In the genomic region with DNA sequence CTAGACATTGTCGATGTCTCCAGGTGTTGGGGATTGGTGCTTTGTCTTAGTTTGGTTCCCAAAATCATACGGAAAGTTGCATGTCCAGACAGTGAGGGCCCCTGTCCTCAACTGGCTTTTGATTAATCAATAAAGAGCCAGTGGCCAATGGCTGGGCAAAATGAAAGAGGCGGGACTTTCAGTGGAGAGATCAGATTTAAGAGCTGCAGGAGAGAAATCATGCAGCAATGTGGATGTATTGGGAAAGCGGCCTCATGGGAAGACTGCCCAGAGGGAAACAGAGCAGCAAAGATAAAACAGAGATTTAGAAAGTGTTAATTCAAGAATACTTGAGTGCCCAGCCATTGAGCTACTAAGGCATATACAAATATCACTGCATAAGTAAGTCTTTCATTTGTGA, we compare ENCODE assay signal across 27 mouse cellular contexts.
"Had no signal": no experiment of that assay in that cellular context is flagged by ENCODE, and none has a peak within 500 bp of the region (broad histone marks: within the 10 kb centered on the region; RNA-seq: fewer than 3 reads in every experiment).

No protein-coding gene starts in this region.

- H3K27me3 ChIP-seq: heart, embryonic 13.5 days; heart, embryonic 15.5 days; hindbrain, embryonic 12.5 days; intestine, embryonic 15.5 days; limb, embryonic 12.5 days; liver, embryonic 12.5 days had no signal

- H3K27ac ChIP-seq: gastrocnemius, adult 2 months; heart, adult 2 months; heart, embryonic 13.5 days; heart, embryonic 15.5 days; hindbrain, embryonic 10.5 days; hindbrain, embryonic 12.5 days; hindbrain, embryonic 14.5 days; intestine, embryonic 15.5 days; layer of hippocampus, adult 2 months; left cerebral cortex, adult 2 months; limb, embryonic 10.5 days; limb, embryonic 12.5 days; liver, embryonic 12.5 days; liver, embryonic 14.5 days had no signal

- ATAC-seq: hindbrain, embryonic 16.5 days; inflammation-experienced regulatory T-cells, adult 6 months; intestine, embryonic 15.5 days; intestine, postnatal 0 days; liver, embryonic 12.5 days had no signal

- H3K36me3 ChIP-seq: heart, embryonic 13.5 days; heart, embryonic 15.5 days; hindbrain, embryonic 10.5 days; hindbrain, embryonic 12.5 days; intestine, embryonic 15.5 days; limb, embryonic 10.5 days; limb, embryonic 12.5 days; liver, embryonic 12.5 days had no signal

- H3K4me1 ChIP-seq: hindbrain, embryonic 10.5 days; hindbrain, embryonic 12.5 days; limb, embryonic 10.5 days; limb, embryonic 12.5 days had no signal

- H3K4me3 ChIP-seq: gastrocnemius, adult 2 months; heart, adult 2 months; heart, embryonic 13.5 days; heart, embryonic 15.5 days; hindbrain, embryonic 10.5 days; hindbrain, embryonic 12.5 days; intestine, embryonic 15.5 days; layer of hippocampus, adult 2 months; left cerebral cortex, adult 2 months; limb, embryonic 10.5 days; limb, embryonic 12.5 days; liver, embryonic 12.5 days had no signal

- H3K9ac ChIP-seq: heart, embryonic 13.5 days; heart, embryonic 15.5 days; hindbrain, embryonic 12.5 days; hindbrain, embryonic 14.5 days; intestine, embryonic 15.5 days; limb, embryonic 12.5 days; liver, embryonic 12.5 days; liver, embryonic 14.5 days had no signal

- H3K9me3 ChIP-seq: heart, embryonic 13.5 days; heart, embryonic 15.5 days; hindbrain, embryonic 10.5 days; hindbrain, embryonic 12.5 days; intestine, embryonic 15.5 days; limb, embryonic 10.5 days; limb, embryonic 12.5 days; liver, embryonic 12.5 days had no signal

- H3K4me2 ChIP-seq: heart, embryonic 11.5 days; heart, embryonic 13.5 days; heart, embryonic 15.5 days; hindbrain, embryonic 12.5 days; hindbrain, embryonic 14.5 days; intestine, embryonic 15.5 days; limb, embryonic 12.5 days; liver, embryonic 12.5 days had no signal

- DNase-seq: gastrocnemius, adult 2 months; gastrocnemius, postnatal 10 days; gastrocnemius, postnatal 25 days; heart, adult 2 months; heart, postnatal 14 days; heart, postnatal 4 days; kidney, adult 18-20 months; kidney, adult 8-10 months; kidney, postnatal 10 days; kidney, postnatal 25 days; kidney, postnatal 4 days had no signal
